Mouse (Mus musculus) embryonic fibroblast, embryonic 13.5 days (primary cell): ENCODE measurements around the gene Enthd1. TPM values are rescaled to one million over a fixed set of nuclear protein-coding genes. Genes with fewer than 3 reads are reported as not detected.

Experiments
- H3K27ac ChIP-seq: 2 replicates; pipeline ENCODE4 v1.5.1; 2012; ENCODE audit warnings: low read length, control low read depth, inconsistent platforms; ENCODE audit not compliant: insufficient read depth
- H3K4me1 ChIP-seq: 2 replicates; pipeline ENCODE4 v1.6.1; 2011; ENCODE audit warnings: low read length; ENCODE audit not compliant: control insufficient read depth, insufficient read depth
- H3K4me3 ChIP-seq: 2 replicates; pipeline ENCODE4 v1.5.1; 2011; ENCODE audit warnings: mild to moderate bottlenecking, control low read depth, low read length; ENCODE audit not compliant: insufficient read depth
- CTCF ChIP-seq: IDR thresholded peaks from 2 replicates; pipeline ENCODE4 v1.5.1; 2011; ENCODE audit warnings: mild to moderate bottlenecking, control low read depth, low read length, moderate library complexity, borderline replicate concordance; ENCODE audit not compliant: insufficient read depth
- POLR2A ChIP-seq: IDR thresholded peaks from 2 replicates; pipeline ENCODE4 v1.6.1; 2011; ENCODE audit warnings: low read depth, mild to moderate bottlenecking, control low read depth, low read length, moderate library complexity
- polyA plus RNA-seq: library from polyadenylated mRNA; stranded (reverse); fragments of >200 nt; gene quantifications from 2 replicates; pipeline ENCODE4 v1.2.4, GENCODE M21; 2011; ENCODE audit warnings: low read depth; ENCODE audit not compliant: missing spikeins, insufficient read length

Gene Enthd1
- polyA plus RNA-seq, 1 experiment: not detected

GRCm38 (mm10) chr15:80562446-80562845 lies 2.5 kb downstream of the Enthd1 start:
- Histone ChIP-seq H3K4me1 (peaks cover 21% of the 10 kb centered on the region), H3K27ac (no peak overlapping the region), H3K4me3 (no peak overlapping the region)
- TF ChIP-seq CTCF: no peak
- no peak for TF ChIP-seq POLR2A

DNA sequence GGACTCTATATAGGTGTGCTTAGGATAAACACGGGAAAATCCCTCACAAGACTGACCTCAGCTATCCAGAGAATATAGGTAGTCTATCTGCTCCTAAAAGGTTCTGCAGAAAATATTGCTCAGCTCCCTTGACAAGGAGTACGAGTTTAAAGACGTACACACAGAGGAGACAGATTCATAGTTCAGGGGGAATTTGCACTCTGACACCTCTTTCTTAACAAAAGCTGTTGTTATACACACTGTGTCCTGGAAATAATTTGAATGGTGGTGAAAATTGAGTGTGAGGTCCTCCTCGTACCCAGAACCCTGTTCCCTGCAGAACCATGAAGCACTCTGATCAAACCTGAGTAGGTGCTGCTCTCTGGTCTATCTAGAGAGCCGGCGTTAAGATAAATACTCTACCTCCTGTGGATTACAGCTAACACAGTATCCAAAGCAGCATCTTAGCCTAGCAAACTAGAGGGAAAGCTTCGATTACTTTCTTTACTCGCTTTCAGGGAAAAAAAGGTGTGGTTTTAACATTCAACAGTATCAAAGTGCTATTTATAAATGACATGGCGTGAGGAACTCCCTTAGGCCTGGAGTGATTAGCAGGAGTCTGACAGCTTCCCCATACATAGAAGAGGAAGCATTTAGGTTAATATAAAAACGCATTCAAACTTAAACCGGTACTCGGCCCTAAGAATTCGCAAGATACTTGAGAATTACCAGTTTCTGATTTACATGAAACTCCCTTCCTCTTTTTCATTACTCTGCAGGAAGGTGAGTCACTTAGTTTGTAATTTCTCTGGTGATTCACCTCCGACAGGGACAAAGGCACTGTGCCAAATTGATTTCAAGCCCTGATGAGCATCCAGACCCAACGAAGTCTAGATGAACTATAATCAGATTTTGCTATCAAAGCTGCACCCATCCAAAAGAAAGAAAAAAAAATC lies 4.0 kb downstream of the Enthd1 start:
- Histone ChIP-seq H3K4me1 (peaks cover 21% of the 10 kb centered on the region), H3K4me3 (no peak overlapping the region), H3K27ac (peak overlapping the region; percentile 86)
- TF ChIP-seq CTCF: no peak
- no peak for TF ChIP-seq POLR2A

GRCm38 (mm10) chr15:80559978-80560377 lies 5.0 kb downstream of the Enthd1 start:
- no peak overlapping the region for H3K4me3 ChIP-seq
- TF ChIP-seq CTCF (no peak), POLR2A (no peak)
- peak overlapping the region; percentile 6; the same call in 1 of the 2 replicates for H3K27ac ChIP-seq
- peaks cover 21% of the 10 kb centered on the region for H3K4me1 ChIP-seq

- Histone ChIP-seq H3K4me1 (peaks cover 21% of the 10 kb centered on the region), H3K4me3 (no peak overlapping the region), H3K27ac (peak overlapping the region; percentile 6; the same call in 1 of the 2 replicates)
- no peak for TF ChIP-seq POLR2A
- TF ChIP-seq CTCF: no peak
Observed at GRCm38 (mm10) chr15:80559534-80559933, 5.4 kb downstream of the Enthd1 start.

GRCm38 (mm10) chr15:80557745-80558144 lies 7.2 kb downstream of the Enthd1 start:
- no peak for TF ChIP-seq POLR2A
- no peak for TF ChIP-seq CTCF
- no peak overlapping the region for H3K27ac ChIP-seq
- no peak overlapping the region for H3K4me3 ChIP-seq
- peaks cover 19% of the 10 kb centered on the region for H3K4me1 ChIP-seq

DNA sequence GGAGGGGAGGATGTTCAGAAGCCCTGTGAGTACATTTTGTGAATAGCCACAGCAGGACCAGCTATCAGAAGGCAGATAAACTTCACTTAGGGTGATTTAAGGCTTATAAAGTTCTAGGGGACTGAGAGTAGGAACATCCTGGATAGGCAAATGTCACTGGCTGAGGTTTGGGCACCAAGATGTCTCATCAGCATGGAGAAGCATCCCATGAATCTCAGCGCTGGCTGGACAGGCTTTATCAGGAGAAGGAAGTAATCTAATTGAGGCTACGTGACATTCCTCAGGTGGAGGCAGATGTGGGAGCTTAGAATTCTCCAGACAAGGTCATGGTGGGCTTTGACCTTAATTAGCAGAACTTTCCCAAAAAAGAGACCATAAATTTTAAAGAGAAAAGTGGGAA lies 8.9 kb downstream of the Enthd1 start:
- Histone ChIP-seq H3K27ac (no peak overlapping the region), H3K4me3 (no peak overlapping the region), H3K4me1 (peaks cover 14% of the 10 kb centered on the region)
- TF ChIP-seq POLR2A: no peak
- TF ChIP-seq CTCF: no peak

GRCm38 (mm10) chr15:80554860-80555822 lies 9.8 kb downstream of the Enthd1 start:
- peaks cover 8% of the 10 kb centered on the region for H3K4me1 ChIP-seq
- TF ChIP-seq CTCF (no peak), POLR2A (no peak)
- H3K27ac ChIP-seq: no peak overlapping the region

GRCm38 (mm10) chr15:80545430-80545829 lies 19.5 kb downstream of the Enthd1 start:
- no peak overlapping the region for H3K27ac ChIP-seq
- H3K4me3 ChIP-seq: no peak overlapping the region
- no peak for TF ChIP-seq POLR2A
- no peak for TF ChIP-seq CTCF
- H3K4me1 ChIP-seq: no peaks in the 10 kb centered on the region

More at GRCm38 (mm10) chr15:80554860-80555822, 9.8 kb downstream of the Enthd1 start:
- no peak overlapping the region for H3K4me3 ChIP-seq

DNA sequence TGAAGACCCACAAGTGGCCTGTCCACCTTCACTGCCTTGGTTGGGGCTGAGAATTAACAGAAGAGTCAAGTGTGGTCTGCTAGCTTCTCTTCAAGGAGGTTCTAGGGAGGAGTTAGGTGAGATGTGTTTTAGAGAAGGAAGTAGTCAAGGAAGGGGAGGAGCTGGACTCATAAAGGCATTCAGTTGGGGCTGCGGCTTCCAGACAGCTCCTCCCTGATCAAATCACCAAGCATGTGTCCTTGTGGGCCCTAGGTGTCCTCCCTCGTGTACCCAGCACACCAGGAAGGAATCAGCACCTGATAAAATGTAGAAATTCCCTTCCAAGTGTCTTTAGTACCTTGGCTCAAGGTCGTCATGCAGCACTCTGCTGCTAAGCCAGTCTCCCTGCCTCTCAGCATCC lies 20.8 kb downstream of the Enthd1 start:
- TF ChIP-seq CTCF (no peak), POLR2A (no peak)
- Histone ChIP-seq H3K27ac (no peak overlapping the region), H3K4me1 (no peaks in the 10 kb centered on the region), H3K4me3 (no peak overlapping the region)
